Mouse (Mus musculus) olfactory bulb, adult 2 months (tissue): ENCODE data around the gene Gtpbp10.

ENCODE experiments used
- CTCF ChIP-seq: fragments of 200-500 bp; IDR thresholded peaks from 2 replicates; pipeline ENCODE4 v1.5.1; 2012; ENCODE audit warnings: low read depth, mild to moderate bottlenecking, low read length, moderate library complexity; ENCODE audit not compliant: insufficient read depth
- POLR2A ChIP-seq: fragments of 200-500 bp; IDR thresholded peaks from 2 replicates; pipeline ENCODE4 v1.6.1; 2012; ENCODE audit warnings: mild to moderate bottlenecking, low read depth, low read length, moderate library complexity; ENCODE audit not compliant: insufficient read depth

DNA sequence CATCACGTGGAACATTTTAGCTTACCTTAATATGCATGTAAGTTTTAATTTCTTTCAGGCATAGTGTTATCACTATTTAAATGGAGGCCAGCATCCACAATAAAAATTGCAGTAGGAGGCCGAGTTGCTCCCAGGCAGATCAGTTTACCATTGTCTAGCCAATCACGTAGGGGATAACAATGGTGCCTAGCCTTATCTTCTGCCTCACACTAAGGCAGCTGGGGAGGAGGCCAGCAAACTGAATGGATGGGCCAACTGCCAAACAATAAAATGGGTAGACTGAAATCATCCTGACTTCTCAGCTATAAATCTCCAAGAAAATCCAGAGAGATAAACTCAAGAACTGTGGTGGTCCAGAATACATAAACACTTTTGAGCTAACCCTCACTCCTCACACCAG, 19.6 kb downstream of the Gtpbp10 start:
- no peak for TF ChIP-seq CTCF
- TF ChIP-seq POLR2A: no peak
